Mouse (Mus musculus): Measurements from ENCODE around the gene Gyg. TPM values are rescaled to one million over a fixed set of nuclear protein-coding genes. Genes with fewer than 3 reads are reported as not detected.
"Not testable (repeated sequence)": the region's sequence is repeated elsewhere in the genome, so short reads cannot be mapped to it uniquely, and the experiment has no call there.

The Gyg gene
- total RNA-seq, 2 experiments from 2014 or later, result 30.4 to 30.9 TPM

- DNase-seq (ENCODE audit: low spot score in 2 of 2), result peak in 1 of 2 experiments; percentile 34
- intact Hi-C loops (cut with DNase I), result no loop called here
These were observed 21.4 kb downstream of the Gyg start for GRCm38 (mm10) chr3:20133745-20134144.

GRCm38 (mm10) chr3:20132731-20133130 lies 22.4 kb downstream of the Gyg start:
- intact Hi-C loops (cut with DNase I), result no loop called here

GRCm38 (mm10) chr3:20131350-20131720 lies 23.8 kb downstream of the Gyg start:
- intact Hi-C loops (cut with DNase I), result no loop called here
- DNase-seq (ENCODE audit: low spot score in 2 of 2), result no peak

More at GRCm38 (mm10) chr3:20132731-20133130, 22.4 kb downstream of the Gyg start:
- no peak for DNase-seq (ENCODE audit: low spot score in 2 of 2)

DNA sequence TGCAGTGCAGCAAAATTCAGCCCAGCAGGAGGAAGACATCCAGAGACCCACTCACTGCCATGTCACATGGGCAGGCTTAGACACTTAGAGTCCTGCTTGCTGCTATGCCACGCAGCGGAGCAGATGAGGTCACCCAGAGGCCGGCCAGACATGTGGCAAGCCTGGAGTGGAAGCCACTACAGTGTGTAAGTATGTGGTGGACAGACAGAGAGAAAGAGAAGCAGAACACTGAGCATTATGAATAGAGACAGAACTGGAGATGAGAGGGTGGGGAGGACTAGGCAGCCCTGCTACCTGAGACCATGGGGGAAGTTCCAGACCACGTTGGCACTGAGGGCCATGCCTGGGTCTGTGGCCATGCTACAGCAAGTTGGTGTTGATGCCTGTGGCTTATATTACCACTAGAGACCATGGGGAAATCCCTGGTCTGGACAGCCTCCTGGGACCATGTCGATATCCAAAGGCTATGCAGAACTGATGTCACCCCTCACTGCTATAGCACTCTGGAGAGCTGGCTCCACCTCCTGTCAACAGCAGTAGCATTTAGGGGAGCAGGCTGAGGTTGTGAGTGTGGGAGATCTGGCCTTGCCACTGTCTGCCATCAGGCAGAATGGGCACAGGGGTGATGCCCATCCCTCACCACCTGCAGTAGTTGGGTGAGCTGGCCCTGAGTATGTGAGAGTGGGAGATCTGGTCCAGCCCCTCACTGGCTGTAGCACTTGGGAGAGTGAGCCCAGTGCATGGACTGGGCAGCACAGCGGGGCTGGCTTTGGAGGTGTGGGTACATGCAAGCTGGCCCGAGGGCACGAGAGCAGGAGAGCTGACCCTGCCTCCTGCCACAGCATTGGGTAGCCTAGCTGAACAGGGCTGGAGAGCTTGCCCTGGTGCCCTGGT lies 24.4 kb downstream of the Gyg start:
- no peak for DNase-seq (ENCODE audit: low spot score in 2 of 2)
- intact Hi-C loops (cut with DNase I), result no loop called here

DNA sequence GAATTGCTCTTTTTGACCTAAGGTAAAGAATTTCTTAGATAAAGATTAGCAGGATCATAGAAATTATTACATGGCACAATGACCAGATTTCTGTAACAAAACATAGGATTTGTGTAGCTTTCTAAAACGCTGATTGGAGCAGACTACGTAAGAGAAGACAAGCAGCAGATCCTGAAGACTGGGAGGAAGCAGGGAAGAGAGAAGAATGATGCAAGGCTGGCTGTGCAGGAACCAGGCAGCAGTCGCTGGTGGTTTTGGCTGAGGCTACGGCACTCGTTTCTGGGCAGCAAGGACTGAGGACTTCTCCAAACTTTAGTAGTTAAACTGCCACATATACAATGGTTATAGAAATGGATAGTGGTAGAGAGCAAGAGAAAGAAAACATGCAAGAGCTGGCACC lies 25.6 kb downstream of the Gyg start:
- no peak for DNase-seq (ENCODE audit: low spot score in 2 of 2)
- intact Hi-C loops (cut with DNase I), result no loop called here

DNA sequence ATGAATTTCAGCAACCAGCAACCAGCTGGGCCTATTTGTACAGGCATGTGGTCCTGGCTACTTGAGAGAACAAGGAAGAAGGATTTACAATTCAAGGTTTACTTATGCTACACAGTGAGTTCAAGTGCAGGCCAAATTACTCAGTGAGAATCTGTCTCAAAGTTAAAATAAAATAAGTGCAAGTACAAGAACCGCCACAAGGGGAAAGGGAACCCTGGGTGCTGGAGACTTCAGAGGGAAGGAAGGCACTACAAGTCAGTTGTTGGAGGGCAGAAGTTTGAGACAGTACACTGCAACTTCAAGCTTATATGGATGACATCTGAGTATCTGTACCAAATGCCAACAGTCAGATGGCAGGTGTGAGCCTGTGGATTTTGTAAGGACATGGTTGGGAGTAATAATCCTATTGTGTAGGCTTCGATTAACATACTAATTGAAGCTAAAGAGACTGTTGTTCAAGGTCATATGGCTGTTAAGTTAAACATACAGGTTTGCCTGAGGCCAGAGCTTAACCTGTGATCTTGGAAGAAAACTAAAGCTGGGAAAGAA lies 28.0 kb downstream of the Gyg start:
- no peak for DNase-seq (ENCODE audit: low spot score in 2 of 2)
- intact Hi-C loops (cut with DNase I), result no loop called here

- intact Hi-C loops (cut with DNase I), result no loop called here
- DNase-seq (ENCODE audit: low spot score in 2 of 2), result no peak
These were observed 29.5 kb downstream of the Gyg start for GRCm38 (mm10) chr3:20125604-20126003.

DNA sequence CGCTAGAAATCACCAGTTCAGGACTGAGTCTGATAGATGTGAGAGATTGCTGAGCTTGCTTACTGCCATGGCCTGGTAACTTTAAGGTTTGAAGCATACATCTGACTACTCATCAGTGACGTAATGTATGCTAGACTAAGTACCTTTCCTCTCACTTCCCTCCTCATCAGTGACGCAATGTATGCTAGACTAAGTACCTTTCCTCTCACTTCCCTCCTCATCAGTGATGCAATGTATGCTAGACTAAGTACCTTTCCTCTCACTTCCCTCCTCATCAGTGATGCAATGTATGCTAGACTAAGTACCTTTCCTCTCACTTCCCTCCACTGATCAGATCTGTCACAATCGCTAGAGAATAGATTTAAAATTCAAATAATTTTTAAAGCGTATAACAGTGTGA lies 33.5 kb downstream of the Gyg start:
- intact Hi-C loops (cut with DNase I); DNase-seq (ENCODE audit: low spot score in 2 of 2): not testable (repeated sequence)

GRCm38 (mm10) chr3:20119686-20120244 lies 35.4 kb downstream of the Gyg start:
- intact Hi-C loops (cut with DNase I), result no loop called here
- no peak for DNase-seq (ENCODE audit: low spot score in 2 of 2)

DNA sequence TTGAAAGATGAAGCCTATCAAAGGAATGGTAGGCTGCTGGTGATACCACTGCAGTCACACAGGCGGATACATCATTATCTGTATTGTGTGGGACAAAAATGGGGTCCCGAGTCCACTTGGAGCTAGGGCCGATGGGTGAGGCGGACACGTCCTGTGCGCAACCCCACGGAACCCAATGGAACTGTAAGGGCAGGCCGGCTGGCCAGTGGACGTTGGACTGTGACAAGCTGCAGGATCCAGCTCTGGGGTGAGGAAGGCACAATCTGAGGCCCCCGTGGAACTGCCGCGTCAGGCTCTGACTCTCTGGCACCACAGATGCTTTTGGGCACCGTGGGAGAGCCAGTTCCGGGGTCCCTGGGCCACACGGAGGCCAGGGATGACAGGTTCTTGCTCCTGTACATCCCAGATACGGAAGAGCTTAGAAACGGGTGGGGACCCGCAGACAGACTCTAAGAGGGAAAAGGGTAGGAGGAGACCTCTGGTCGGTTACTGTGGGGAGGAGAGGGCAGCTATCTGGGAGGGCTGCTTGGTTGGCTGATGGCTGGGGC lies 36.0 kb downstream of the Gyg start:
- intact Hi-C loops (cut with DNase I), result no loop called here
- no peak for DNase-seq (ENCODE audit: low spot score in 2 of 2)

GRCm38 (mm10) chr3:20111913-20112312 lies 43.2 kb downstream of the Gyg start:
- intact Hi-C loops (cut with DNase I), result no loop called here
- no peak for DNase-seq (ENCODE audit: low spot score in 2 of 2)

DNA sequence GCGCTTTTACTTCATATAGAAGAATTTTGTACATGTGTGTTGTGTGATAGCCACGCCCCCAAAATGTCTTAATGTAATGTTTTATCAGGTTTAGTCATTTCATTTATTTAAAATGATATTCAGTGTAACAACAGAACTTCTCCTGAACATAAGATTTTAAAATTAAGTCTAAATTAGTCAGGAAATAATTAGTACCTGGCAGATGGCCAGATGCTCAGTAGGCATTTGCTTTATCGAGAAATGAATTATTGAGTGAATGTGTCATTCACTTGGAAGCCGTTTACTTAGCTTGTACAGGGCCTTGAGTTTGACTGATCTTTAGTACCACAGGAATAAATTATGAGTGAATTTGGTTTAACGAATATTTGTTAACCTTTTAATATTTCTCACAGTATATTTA lies 46.2 kb downstream of the Gyg start:
- intact Hi-C loops (cut with DNase I), result no loop called here

GRCm38 (mm10) chr3:20104776-20105175 lies 50.3 kb downstream of the Gyg start:
- DNase-seq (ENCODE audit: low spot score in 2 of 2), result no peak
- intact Hi-C loops (cut with DNase I), result no loop called here

More for the DNA sequence above, 46.2 kb downstream of the Gyg start:
- no peak for DNase-seq (ENCODE audit: low spot score in 2 of 2)

- no peak for DNase-seq (ENCODE audit: low spot score in 2 of 2)
- intact Hi-C loops (cut with DNase I), result no loop called here
These were observed 50.8 kb downstream of the Gyg start for GRCm38 (mm10) chr3:20104318-20104717.

GRCm38 (mm10) chr3:20103830-20104229 lies 51.3 kb downstream of the Gyg start:
- intact Hi-C loops (cut with DNase I), result no loop called here
- no peak for DNase-seq (ENCODE audit: low spot score in 2 of 2)

- DNase-seq (ENCODE audit: low spot score in 2 of 2), result no peak
- intact Hi-C loops (cut with DNase I), result no loop called here
These were observed 73.0 kb downstream of the Gyg start for GRCm38 (mm10) chr3:20082161-20082560.

DNA sequence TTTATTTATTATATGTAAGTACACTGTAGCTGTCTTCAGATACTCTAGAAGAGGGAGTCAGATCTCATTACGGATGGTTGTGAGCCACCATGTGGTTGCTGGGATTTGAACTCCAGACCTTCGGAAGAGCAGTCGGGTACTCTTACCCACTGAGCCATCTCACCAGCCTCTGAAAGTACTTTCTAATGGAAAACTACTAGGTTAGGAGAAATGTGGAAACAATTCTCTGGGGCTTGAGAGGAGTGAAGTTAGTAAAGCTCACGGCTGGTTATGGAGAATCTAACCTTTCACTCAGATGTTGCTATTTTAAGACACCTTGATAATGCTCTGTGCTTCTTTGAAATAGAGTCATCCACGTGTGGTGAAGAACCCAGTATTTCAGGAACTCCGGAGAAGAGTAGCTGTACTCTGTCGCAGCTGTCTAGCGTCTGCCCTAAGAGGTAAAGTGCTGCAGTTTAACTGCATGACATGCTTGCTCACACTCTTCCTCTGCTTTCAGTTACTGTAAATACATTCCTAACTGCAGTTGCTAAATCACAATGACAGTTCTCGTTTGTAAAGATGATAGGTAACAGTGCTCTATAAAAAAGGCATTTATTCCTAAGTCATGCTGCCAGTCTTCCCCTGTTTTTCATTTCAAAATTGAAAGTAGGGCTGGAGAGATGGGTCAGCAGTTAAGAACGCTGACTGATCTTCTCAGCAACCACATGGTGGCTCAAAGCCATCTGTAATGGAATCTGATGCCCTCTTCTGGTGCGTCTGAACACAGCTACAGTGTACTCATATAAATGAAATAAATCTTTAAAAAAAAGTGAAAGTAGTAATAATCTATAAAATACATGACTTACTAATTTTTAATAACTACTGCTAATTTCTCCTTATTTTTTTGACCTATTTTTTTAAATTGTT lies 78.7 kb downstream of the Gyg start:
- DNase-seq (ENCODE audit: low spot score in 2 of 2), result peak in 1 of 2 experiments; percentile 7

More for the DNA sequence above, 78.7 kb downstream of the Gyg start:
- intact Hi-C loops (cut with DNase I), result no loop called here
